Mouse (Mus musculus): ENCODE measurements around the gene Gm10354.
"Not testable (repeated sequence)": the region's sequence is repeated elsewhere in the genome, so short reads cannot be mapped to it uniquely, and the experiment has no call there.

DNA sequence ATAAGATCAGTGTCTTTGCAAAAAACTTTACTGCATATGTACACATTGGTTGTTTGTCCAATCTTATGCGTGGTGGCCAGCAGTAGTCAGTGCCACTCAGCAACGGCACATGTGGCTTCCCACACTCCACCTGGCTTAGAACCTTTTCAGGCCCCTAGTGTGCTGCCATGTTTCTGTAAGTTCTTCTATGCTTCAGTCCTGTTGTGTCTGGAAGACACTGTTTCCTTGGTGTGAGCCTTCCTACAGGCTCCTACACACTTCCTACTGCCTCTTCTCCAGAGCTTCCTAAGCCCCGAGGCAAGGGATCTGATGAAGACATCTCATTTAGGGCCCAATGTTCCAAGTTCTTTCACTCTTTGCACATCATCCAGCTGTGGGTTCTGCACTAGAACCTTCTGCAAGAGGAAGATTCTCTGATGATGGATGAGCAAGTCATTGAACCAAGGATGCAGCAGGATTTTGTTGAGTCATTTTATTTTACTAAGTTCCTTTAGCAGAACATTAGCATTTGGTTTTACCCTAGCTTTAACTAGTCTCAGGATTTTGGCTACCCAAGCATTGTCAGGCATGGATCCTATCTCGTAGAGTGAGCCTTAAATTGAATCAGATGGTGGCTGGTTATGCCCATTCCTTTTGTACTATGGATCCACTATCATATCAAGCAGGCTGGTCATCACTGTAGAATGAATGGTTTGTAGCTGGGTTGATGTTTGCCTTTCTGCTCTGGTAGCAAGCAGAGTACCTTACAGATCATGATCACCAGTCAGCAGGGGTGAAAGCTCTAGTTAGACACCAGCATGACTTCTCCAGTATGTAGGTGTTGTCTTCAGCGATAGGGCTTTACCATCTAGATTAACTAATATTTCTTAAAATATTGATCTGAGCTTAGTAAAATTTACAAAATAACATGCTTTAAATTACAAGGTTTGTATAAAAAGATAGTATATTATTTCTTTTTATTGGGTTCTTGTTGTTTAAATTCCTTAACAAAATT lies 26.1 kb upstream of the Gm10354 start:
- not testable (repeated sequence) for TF ChIP-seq CHD2 (IDR thresholded peaks at IDR 0.05; ENCODE audit: low read depth, low read length); ZC3H11A (IDR thresholded peaks at IDR 0.05; ENCODE audit: borderline replicate concordance, low read depth, low read length); MAFK (IDR thresholded peaks at IDR 0.05; ENCODE audit: insufficient read depth, low read depth, low read length)
